Mouse (Mus musculus) liver, adult 2 months (tissue): ENCODE data around the gene Lasp1.

Experiments
- CTCF ChIP-seq: fragments of 200-500 bp; IDR thresholded peaks from 2 replicates; pipeline ENCODE4 v1.5.1; 2011; ENCODE audit warnings: low read depth, low read length, control low read depth
- POLR2A ChIP-seq: fragments of 200-500 bp; IDR thresholded peaks from 2 replicates; pipeline ENCODE4 v1.6.1; 2011; ENCODE audit warnings: low read length, control low read depth; ENCODE audit not compliant: insufficient read depth; ENCODE audit errors: extremely low read depth

GRCm38 (mm10) chr11:97822840-97823603, 24.2 kb downstream of the Lasp1 start:
- TF ChIP-seq CTCF, result no peak
- TF ChIP-seq POLR2A, result no peak
